Mouse (Mus musculus) hindbrain, embryonic 15.5 days (tissue): ENCODE data around the gene Fam25c. TPM values are rescaled to one million over a fixed set of nuclear protein-coding genes. Genes with fewer than 3 reads are reported as not detected.
A peak's percentile ranks its signal among the peaks of the same experiment; 100 is the strongest.

Experiments
- ATAC-seq: fragments of 200-750 bp; cut with Nextera tagmentation; 2 replicates; pipeline ENCODE4 v1.8.0; 2017; ENCODE audit warnings: low read depth, moderate number of reproducible peaks, moderate TSS enrichment; ENCODE audit not compliant: low FRiP score
- H3K27ac ChIP-seq: fragments of 300-500 bp; sonication (generic); replicated peaks from 2 replicates; pipeline ENCODE4 v1.5.1; 2015; ENCODE audit warnings: mild to moderate bottlenecking, inconsistent platforms
- H3K27me3 ChIP-seq: fragments of 300-500 bp; sonication (generic); 2 replicates; pipeline ENCODE4 v1.6.1; 2015; ENCODE audit warnings: control low read depth, inconsistent platforms
- H3K36me3 ChIP-seq: fragments of 300-500 bp; sonication (generic); 2 replicates; pipeline ENCODE4 v1.6.1; 2015; ENCODE audit warnings: control low read depth, inconsistent platforms
- H3K4me1 ChIP-seq: fragments of 300-500 bp; sonication (generic); replicated peaks from 2 replicates; pipeline ENCODE4 v1.6.1; 2015; ENCODE audit warnings: control low read depth, inconsistent platforms
- H3K4me2 ChIP-seq: fragments of 300-500 bp; sonication (generic); 2 replicates; pipeline ENCODE4 v1.6.1; 2015; ENCODE audit warnings: moderate library complexity, mild to moderate bottlenecking, inconsistent platforms
- H3K4me3 ChIP-seq: fragments of 300-500 bp; sonication (generic); 2 replicates; pipeline ENCODE4 v1.5.1; 2015; ENCODE audit warnings: mild to moderate bottlenecking, inconsistent platforms
- H3K9ac ChIP-seq: fragments of 300-500 bp; sonication (generic); 2 replicates; pipeline ENCODE4 v1.6.1; 2015; ENCODE audit warnings: inconsistent platforms
- H3K9me3 ChIP-seq: fragments of 300-500 bp; sonication (generic); 2 replicates; pipeline ENCODE4 v1.6.1; 2016; ENCODE audit warnings: control low read depth, inconsistent platforms
- whole genome bisulfite sequencing: fragments of 180-500 bp; shearing (Covaris S2); methylation state at CpG from one replicate; pipeline ENCODE4 v1.1.7; 2015; 5-methylcytosine and 5-hydroxymethylcytosine counted together
- polyA plus RNA-seq: library from polyadenylated mRNA; unstranded; fragments of >200 nt; fragmentation: Nextera tagmentation; extraction: Ambion mirVana; gene quantifications from 2 replicates; pipeline ENCODE4 v1.2.1, GENCODE M21; 2015

Gene Fam25c
- polyA plus RNA-seq: not detected in 2 replicates

- no peak within 1 kb of the TSS for H3K4me3 ChIP-seq
- H3K27me3 ChIP-seq: no peaks in the 10 kb centered on the region
- no peaks in the 10 kb centered on the region for H3K36me3 ChIP-seq
- no peaks in the 10 kb centered on the region for H3K4me1 ChIP-seq
- no peak within 1 kb of the TSS for H3K27ac ChIP-seq
- no peaks in the 10 kb centered on the region for H3K9me3 ChIP-seq
- no peak for ATAC-seq
- no peak within 1 kb of the TSS for H3K9ac ChIP-seq
- 82% methylated on average over 6 of the region's 6 CpGs for WGBS
- no peak within 1 kb of the TSS for H3K4me2 ChIP-seq
Observed at GRCm38 (mm10) chr14:34355301-34355700, at the start of gene Fam25c. TSS of gene Fam25c (minus strand) at chr14:34355433.

GRCm38 (mm10) chr14:34403424-34403823, 48.2 kb upstream of the Fam25c start:
- no peaks in the 10 kb centered on the region for H3K27me3 ChIP-seq
- no peak overlapping the region for H3K27ac ChIP-seq
- ATAC-seq: no peak
- no peak overlapping the region for H3K4me3 ChIP-seq
- no peak overlapping the region for H3K4me2 ChIP-seq
- H3K36me3 ChIP-seq: peaks cover 3% of the 10 kb centered on the region; the same call in 1 of the 2 replicates
- no peak overlapping the region for H3K9ac ChIP-seq
- no peaks in the 10 kb centered on the region for H3K9me3 ChIP-seq
- 95% methylated on average over 7 of the region's 7 CpGs for WGBS
- H3K4me1 ChIP-seq: no peaks in the 10 kb centered on the region

GRCm38 (mm10) chr14:34402871-34403270, 47.6 kb upstream of the Fam25c start:
- H3K4me1 ChIP-seq: no peaks in the 10 kb centered on the region
- no peaks in the 10 kb centered on the region for H3K9me3 ChIP-seq
- H3K27me3 ChIP-seq: no peaks in the 10 kb centered on the region
- H3K4me3 ChIP-seq: no peak overlapping the region
- H3K36me3 ChIP-seq: peaks cover 3% of the 10 kb centered on the region; the same call in 1 of the 2 replicates
- no peak overlapping the region for H3K4me2 ChIP-seq
- H3K27ac ChIP-seq: no peak overlapping the region
- no peak for ATAC-seq
- 84% methylated on average over 8 of the region's 8 CpGs for WGBS
- H3K9ac ChIP-seq: no peak overlapping the region

- Histone ChIP-seq H3K4me2 (no peak overlapping the region), H3K9me3 (no peaks in the 10 kb centered on the region), H3K27ac (no peak overlapping the region), H3K4me1 (no peaks in the 10 kb centered on the region), H3K4me3 (no peak overlapping the region), H3K9ac (no peak overlapping the region), H3K27me3 (no peaks in the 10 kb centered on the region), H3K36me3 (no peaks in the 10 kb centered on the region; the same call in 1 of the 2 replicates)
- no peak for ATAC-seq
- WGBS: 54% methylated on average over 6 of the region's 6 CpGs
Observed at GRCm38 (mm10) chr14:34401135-34401534, 45.9 kb upstream of the Fam25c start.

GRCm38 (mm10) chr14:34400021-34400420, 44.8 kb upstream of the Fam25c start:
- no peak overlapping the region for H3K9ac ChIP-seq
- no peaks in the 10 kb centered on the region for H3K27me3 ChIP-seq
- 90% methylated on average over 3 of the region's 3 CpGs for WGBS
- no peak overlapping the region for H3K4me3 ChIP-seq
- no peak overlapping the region for H3K27ac ChIP-seq
- H3K36me3 ChIP-seq: no peaks in the 10 kb centered on the region; the same call in 1 of the 2 replicates
- ATAC-seq: no peak
- H3K4me1 ChIP-seq: no peaks in the 10 kb centered on the region
- H3K4me2 ChIP-seq: no peak overlapping the region
- H3K9me3 ChIP-seq: no peaks in the 10 kb centered on the region

- H3K4me3 ChIP-seq: no peak overlapping the region
- 96% methylated on average over 6 of the region's 6 CpGs for WGBS
Observed at GRCm38 (mm10) chr14:34399301-34399700, 44.1 kb upstream of the Fam25c start.

GRCm38 (mm10) chr14:34398901-34399300, 43.7 kb upstream of the Fam25c start:
- H3K4me3 ChIP-seq: no peak overlapping the region
- H3K9me3 ChIP-seq: no peaks in the 10 kb centered on the region
- no peak overlapping the region for H3K9ac ChIP-seq
- WGBS: 94% methylated on average over 21 of the region's 21 CpGs
- H3K4me2 ChIP-seq: no peak overlapping the region
- no peaks in the 10 kb centered on the region for H3K27me3 ChIP-seq
- no peak overlapping the region for H3K27ac ChIP-seq
- no peaks in the 10 kb centered on the region; the same call in 1 of the 2 replicates for H3K36me3 ChIP-seq
- H3K4me1 ChIP-seq: no peaks in the 10 kb centered on the region
- ATAC-seq: no peak

More at GRCm38 (mm10) chr14:34399301-34399700, 44.1 kb upstream of the Fam25c start:
- no peaks in the 10 kb centered on the region; the same call in 1 of the 2 replicates for H3K36me3 ChIP-seq
- ATAC-seq: no peak
- H3K27me3 ChIP-seq: no peaks in the 10 kb centered on the region
- H3K9me3 ChIP-seq: no peaks in the 10 kb centered on the region
- no peak overlapping the region for H3K27ac ChIP-seq
- H3K4me1 ChIP-seq: no peaks in the 10 kb centered on the region
- no peak overlapping the region for H3K4me2 ChIP-seq
- no peak overlapping the region for H3K9ac ChIP-seq

- Histone ChIP-seq H3K27me3 (no peaks in the 10 kb centered on the region), H3K4me1 (no peaks in the 10 kb centered on the region), H3K4me3 (no peak overlapping the region), H3K36me3 (no peaks in the 10 kb centered on the region; the same call in 1 of the 2 replicates), H3K9ac (no peak overlapping the region), H3K27ac (no peak overlapping the region), H3K9me3 (no peaks in the 10 kb centered on the region), H3K4me2 (no peak overlapping the region)
- ATAC-seq: no peak
- WGBS: 91% methylated on average over 5 of the region's 5 CpGs
Observed at GRCm38 (mm10) chr14:34397871-34398270, 42.6 kb upstream of the Fam25c start.

- Histone ChIP-seq H3K4me2 (no peak overlapping the region), H3K9ac (no peak overlapping the region), H3K4me3 (no peak overlapping the region), H3K4me1 (no peaks in the 10 kb centered on the region), H3K27ac (no peak overlapping the region), H3K27me3 (no peaks in the 10 kb centered on the region), H3K9me3 (no peaks in the 10 kb centered on the region), H3K36me3 (no peaks in the 10 kb centered on the region)
- WGBS: 54% methylated on average over 4 of the region's 4 CpGs
- no peak for ATAC-seq
Observed at GRCm38 (mm10) chr14:34393295-34393694, 38.1 kb upstream of the Fam25c start.

GRCm38 (mm10) chr14:34382921-34383704, 27.9 kb upstream of the Fam25c start:
- Histone ChIP-seq H3K36me3 (no peaks in the 10 kb centered on the region), H3K4me1 (peaks cover 7% of the 10 kb centered on the region; the same call in 1 of the 2 replicates), H3K4me3 (no peak overlapping the region), H3K9me3 (no peaks in the 10 kb centered on the region), H3K27ac (no peak overlapping the region), H3K4me2 (no peak overlapping the region), H3K9ac (no peak overlapping the region), H3K27me3 (no peaks in the 10 kb centered on the region)
- WGBS: 94% methylated on average over 9 of the region's 9 CpGs
- ATAC-seq: no peak

GRCm38 (mm10) chr14:34378560-34379331, 23.5 kb upstream of the Fam25c start:
- Histone ChIP-seq H3K27me3 (no peaks in the 10 kb centered on the region), H3K36me3 (no peaks in the 10 kb centered on the region), H3K9me3 (no peaks in the 10 kb centered on the region), H3K4me1 (peaks cover 17% of the 10 kb centered on the region), H3K4me3 (no peak overlapping the region), H3K9ac (no peak overlapping the region), H3K27ac (peak overlapping the region; percentile 70), H3K4me2 (no peak overlapping the region)
- WGBS: 35% methylated on average over 11 of the region's 11 CpGs
- ATAC-seq: peak; percentile 77

- Histone ChIP-seq H3K4me3 (no peak overlapping the region), H3K4me1 (peaks cover 17% of the 10 kb centered on the region), H3K4me2 (peak overlapping the region; percentile 0; the same call in 1 of the 2 replicates), H3K9ac (no peak overlapping the region), H3K27ac (no peak overlapping the region), H3K36me3 (no peaks in the 10 kb centered on the region), H3K9me3 (no peaks in the 10 kb centered on the region), H3K27me3 (no peaks in the 10 kb centered on the region)
- 93% methylated on average over 4 of the region's 4 CpGs for WGBS
- no peak for ATAC-seq
Observed at GRCm38 (mm10) chr14:34377121-34377520, 21.9 kb upstream of the Fam25c start.
